Mouse (Mus musculus) CD8-positive naive resting alpha-beta T cell, adult 2 months (primary cell): Measurements from ENCODE around the gene Olfr874.
"Not testable (repeated sequence)": the region's sequence is repeated elsewhere in the genome, so short reads cannot be mapped to it uniquely, and the experiment has no call there.

Experiments
- DNase-seq, 2 experiments: peaks; one replicate each; pipeline ENCODE4 v3.0.0; 2022; ENCODE audit warnings: low read depth in 2 of 2, low spot score in 2 of 2

Olfr874 gene

DNA sequence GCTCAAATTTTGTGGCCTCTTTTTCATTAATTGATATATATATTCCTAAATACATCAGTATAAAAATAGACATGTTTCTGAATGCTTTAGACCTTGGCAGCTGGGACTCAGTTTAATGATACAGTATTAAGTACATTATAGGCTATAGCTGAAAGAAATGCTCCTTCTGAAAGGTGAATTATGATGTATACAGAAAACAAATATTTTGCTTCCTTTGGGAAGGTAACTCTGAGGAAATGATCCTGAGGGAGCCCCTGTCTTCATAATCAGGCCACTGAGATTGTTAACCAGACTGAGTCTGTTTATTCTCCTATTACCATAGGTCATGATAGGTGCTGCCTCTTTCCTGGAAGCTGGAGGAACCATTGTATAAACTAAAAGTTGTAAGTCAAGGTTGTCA, at the start of gene Olfr874:
Gene Olfr874 (plus strand): TSS at position 301 of the 400 bp plus-strand sequence.
- no peak for DNase-seq

DNA sequence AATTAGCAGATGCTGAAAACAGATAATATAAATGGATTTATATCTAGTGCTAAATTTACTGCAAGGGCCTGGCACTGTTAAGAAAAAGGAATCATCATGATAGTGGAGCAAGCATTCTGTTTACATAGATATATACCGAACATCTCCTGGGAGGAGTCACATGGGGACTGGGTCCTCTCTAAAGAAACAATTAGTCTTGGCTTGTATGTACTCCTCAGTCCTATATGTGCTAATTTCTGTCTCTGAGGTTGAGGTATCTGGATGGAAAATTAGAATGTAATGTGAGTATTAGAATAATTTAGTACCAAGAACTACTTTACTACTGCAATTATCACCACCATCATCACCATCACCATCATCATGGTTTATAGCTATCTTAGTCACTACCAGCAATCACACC, 28.8 kb upstream of the Olfr874 start, which contains the start of gene Olfr160:
Gene Olfr160 (minus strand): TSS at position 101 of the 400 bp plus-strand sequence.
- no peak for DNase-seq

DNA sequence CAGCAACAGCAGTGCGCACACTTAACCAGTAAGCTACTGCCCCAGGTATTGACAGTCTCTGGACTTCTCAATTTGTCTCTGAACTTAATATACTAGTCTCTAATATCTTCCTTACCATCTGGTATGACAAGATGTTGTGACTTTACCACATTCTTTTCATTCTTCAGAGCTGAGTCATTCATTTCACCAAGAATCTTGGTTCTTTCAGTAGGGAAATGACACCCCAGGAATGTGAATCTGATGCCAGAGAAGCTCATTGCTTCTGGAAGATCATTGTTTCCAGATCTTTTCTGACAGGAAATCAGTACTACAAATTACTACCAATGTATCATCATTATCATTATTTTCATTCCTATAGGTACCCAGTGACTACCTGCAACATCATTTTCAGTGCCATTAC, 10.6 kb upstream of the Olfr874 start:
- no peak for DNase-seq

DNA sequence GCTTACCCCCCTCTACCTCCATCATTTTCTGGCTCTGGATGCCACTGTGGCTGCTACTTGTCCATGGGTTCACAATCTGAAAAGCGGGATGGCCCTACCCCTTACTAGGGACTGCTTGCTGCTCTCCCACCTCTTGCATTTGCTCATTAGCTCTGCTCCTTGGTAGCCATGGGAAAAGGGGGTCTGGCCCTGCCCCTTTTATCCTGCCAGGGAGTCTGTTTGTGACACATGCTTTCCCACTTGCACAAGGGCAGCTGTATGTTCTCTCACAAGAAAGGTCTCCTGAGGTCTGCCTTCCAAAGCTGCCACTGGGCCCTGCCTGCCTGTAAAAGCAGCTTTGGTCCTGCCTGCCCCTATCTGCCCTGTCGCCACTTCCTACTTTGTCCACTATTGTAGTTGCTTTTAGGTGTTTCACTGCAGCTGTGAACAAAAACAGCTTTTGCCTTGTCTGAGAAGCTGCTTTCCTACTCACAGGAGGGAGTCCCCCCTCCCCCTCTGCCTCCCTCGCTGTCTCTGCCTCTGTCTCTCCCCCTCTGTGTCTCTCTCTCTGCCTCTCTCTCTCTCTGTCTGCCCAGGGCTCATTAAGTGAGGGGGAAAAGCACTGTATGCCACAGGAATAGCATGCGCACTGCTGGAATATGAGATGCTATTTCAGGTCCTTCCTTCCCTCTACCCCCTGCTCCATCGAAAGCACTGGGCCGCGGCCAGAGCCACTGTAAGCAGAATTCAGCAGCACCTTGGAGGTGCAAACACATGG, 5.6 kb downstream of the Olfr874 start:
- no peak for DNase-seq

DNA sequence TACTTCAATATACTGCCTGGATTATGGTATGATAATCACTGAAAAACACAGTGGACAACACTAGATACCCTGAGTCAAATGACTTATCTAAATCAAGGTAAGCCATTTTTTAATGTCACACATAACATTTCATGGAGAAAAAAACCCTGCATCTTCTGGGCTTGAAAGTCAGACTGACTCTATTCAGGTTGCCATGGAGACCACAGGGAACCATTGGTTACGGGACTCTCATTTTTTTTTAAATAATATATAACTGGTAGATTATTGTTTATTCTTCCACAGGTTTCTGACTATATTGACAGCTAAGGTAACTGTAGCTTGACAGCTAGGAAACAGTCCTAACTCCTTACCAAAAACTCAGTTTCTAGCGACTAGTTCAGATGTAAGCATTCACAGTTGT, 6.6 kb downstream of the Olfr874 start:
- no peak for DNase-seq

DNA sequence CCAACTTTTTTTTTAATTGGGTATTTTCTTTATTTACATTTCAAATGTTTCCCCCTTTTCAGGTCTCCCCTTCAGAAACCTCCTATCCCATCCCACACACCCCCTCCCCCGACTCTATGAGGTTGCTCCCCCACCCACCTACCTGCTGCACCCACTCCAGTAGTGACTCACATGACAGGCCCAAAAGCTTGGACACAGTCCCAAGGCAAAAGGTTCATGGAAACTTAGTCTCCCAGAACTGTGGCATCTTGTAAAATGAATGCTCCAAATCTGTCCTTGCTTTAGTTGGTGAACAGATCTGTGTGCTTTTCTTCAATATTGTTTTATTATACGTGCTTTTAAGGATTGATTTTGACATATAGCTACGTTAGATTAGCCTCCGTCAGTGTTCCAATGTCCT, 7.1 kb downstream of the Olfr874 start:
- DNase-seq: no peak

DNA sequence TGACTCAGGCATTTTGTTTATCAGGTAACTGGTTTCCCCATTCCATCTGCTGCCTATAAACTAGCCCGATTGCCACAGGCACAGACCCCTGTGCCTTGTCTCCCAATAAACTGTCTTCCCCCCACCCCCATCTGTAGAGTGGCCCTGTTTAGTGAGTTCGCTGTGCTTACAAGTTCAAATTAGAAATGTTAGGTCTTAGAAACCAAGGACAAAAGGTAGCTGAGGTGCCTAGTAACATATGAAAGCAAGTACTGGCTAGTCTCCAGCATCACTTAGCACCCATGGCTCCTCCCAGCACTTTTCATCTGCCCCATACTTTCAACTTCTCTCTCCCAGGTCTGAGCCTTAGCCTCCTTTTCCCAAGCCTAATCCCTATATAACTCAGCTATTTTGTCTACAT, 16.8 kb downstream of the Olfr874 start:
- no peak for DNase-seq

DNA sequence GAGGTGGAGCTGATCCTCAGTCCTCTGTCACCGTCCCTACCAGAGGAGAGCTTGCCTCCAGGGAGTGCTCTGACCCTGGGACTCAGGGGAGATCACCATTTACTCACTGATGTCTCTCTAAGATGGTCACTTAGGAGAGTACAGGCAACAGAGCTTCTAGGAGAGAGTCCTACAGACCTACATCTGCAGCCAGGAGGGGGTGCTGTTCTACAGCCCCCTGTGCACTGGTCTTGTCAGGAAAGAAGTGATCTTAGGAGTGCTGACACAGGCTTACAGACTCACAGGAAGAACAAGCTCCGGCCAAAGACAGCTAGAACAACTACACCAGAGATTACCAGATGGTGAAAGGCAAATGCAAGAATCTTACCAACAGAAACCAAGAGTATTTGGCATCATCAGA, 17.6 kb downstream of the Olfr874 start:
- no peak for DNase-seq

DNA sequence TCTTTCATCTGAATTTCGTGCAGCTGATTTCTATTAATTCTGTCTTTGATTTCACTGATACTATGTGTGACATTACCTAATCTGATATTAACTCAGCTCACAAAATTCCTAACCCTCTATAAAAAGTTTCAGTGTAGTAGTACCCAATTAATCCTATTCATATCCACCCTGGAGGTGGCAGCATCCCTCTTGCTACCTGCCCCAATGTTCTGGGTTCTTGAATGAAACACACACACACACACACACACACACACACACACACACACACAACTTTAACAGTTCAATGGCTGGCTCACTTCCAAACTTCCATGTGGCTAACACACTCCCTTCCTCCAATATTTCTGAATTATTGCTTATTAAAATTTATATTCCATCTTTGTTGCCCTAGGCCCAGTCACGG, 25.8 kb downstream of the Olfr874 start:
- no peak for DNase-seq

DNA sequence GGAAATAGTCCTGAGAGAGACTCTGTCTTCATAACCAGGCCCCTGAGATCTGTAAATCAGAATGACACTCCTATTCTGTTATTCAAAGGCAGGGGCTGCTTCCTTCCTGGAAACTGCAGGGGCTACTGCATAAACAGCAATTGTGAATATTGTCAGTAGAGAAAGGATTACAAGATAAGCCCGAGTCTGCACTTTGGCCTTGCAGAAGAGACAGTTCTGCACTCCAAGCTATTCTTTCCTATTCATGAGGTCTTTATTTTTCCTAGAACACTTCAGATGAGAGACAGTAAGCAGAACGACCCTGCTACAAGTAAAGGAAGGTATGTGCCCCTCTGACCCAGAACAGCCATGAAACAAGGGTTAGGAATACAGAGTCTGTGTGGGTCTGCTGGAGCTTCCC, 26.9 kb downstream of the Olfr874 start, which contains the start of gene Olfr875:
Gene Olfr875 (plus strand): TSS at position 99 of the 400 bp plus-strand sequence.
- DNase-seq: no peak

DNA sequence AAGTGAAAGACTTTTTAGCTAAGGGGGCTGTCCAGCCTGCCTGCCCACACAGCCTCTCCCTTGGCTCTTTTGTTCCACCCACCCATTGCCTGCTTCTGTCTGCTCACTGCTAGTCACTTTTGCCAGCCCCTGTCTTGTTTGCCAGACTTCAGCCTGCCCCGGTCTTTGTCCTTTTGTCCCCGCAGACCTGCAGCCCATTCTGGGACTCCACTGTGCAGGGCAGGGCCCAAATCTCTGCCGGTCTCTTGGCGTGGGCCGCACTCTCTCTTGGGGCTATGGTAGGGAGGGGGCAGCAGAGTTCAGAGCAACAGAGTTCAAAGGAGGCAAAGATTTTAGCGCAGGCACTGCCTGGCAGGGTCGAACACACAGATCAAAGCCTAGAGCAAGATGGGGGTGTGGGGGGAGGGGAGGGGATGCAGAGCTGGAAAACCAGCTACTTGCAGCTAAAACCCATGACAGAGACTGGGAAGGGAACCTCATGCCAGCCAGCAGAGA, 37.9 kb downstream of the Olfr874 start:
- no peak for DNase-seq

DNA sequence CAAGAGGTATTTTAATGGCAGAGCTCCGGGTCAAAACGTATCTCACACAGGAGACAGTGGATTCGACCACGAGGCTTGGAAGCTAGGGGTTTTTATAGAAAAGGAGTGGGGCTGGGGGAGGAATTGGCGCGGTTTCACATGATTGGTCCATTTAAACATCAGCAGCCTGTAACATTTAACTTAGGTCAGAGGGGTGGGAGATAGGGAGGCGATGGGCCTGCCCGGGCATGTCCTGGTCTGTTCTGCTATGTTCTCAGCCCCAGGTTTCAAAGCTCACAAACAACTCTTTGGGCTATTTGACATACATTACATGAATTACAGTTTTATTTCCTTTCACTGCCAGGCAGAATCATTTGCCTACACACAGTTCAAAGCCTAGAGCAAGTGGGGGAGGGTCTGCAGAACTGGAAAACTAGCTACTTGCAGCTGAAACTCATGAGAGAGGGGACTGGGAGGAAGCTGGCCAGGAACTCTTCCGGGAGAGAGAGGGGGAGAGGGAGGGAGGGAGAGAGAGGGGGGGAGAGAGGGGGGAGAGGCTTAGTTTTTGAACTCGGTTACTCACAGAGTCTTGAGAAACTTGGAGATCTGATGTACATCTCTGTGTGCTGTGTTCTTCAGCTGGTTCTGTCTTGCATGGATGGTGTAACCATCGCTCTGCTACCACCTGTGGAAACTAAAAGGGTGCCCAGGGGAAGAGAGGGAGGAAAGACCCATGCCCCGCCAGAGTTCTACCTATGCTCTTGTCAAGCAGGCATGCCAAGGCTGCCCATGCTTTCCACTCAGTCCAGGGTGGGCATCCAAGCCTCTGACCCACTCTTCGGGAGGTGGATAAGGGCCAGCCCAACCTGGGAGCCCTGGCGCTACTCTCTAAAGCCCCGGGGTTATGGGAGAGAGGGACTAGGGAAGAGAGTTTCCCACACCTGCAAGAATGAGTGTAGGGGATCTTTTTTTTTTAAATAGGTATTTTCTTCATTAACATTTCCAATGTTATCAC, 38.8 kb downstream of the Olfr874 start:
- not testable (repeated sequence) for DNase-seq

DNA sequence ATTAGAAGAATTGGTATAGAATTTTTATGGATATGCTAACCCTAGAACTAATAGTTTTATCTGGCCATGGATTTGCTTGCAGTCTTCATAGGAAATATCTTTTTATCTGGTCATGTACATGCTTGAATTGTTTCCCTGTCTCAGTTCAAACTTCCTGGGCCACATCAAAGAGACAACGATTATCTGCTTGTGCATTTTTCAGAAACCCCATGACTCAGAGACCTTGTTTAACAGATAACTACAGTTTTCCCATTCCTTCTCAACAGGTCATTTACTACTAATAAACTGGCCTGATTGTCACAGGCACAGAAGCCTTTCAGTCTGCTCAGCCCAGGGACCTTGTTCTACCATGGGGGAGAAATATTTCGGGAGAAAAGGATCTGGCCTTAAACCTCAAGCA, 41.5 kb downstream of the Olfr874 start:
- no peak for DNase-seq
